Mouse (Mus musculus) G1E (cell line): ENCODE measurements around the gene Ccdc85c.

Experiments used
- CTCF ChIP-seq: IDR thresholded peaks from 2 replicates; pipeline ENCODE4 v1.5.1; 2012; ENCODE audit warnings: low read depth, low read length, inconsistent platforms, mixed read lengths
- GATA1 ChIP-seq: IDR thresholded peaks from 2 replicates; pipeline ENCODE4 v1.6.1; 2012; ENCODE audit warnings: borderline replicate concordance, low read length, inconsistent platforms, mixed read lengths
- POLR2AphosphoS5 ChIP-seq: IDR thresholded peaks from 2 replicates; pipeline ENCODE4 v1.6.1; 2012; ENCODE audit warnings: low read depth, low read length, inconsistent platforms; ENCODE audit not compliant: insufficient replicate concordance

GRCm38 (mm10) chr12:108278221-108278918, 3.1 kb upstream of the Ccdc85c start:
- TF ChIP-seq GATA1, result no peak
- TF ChIP-seq CTCF, result no peak
- no peak for TF ChIP-seq POLR2AphosphoS5
